ENCODE assay signal across 9 mouse cellular contexts in genomic region chr5:65731173-65732007, GRCm38 (mm10). TPM values are rescaled to one million over a fixed set of nuclear protein-coding genes. Genes with fewer than 3 reads are reported as not detected.
A peak's percentile ranks its signal among the peaks of the same experiment; 100 is the strongest.
DNase-seq lines count a peak whose midpoint lies in the region; ATAC-seq and TF ChIP-seq lines count a peak whose summit lies in the region.
"Had no signal": no experiment of that assay in that cellular context is flagged by ENCODE, and none has a peak within 500 bp of the region (broad histone marks: within the 10 kb centered on the region; RNA-seq: fewer than 3 reads in every experiment).

No protein-coding gene starts in this region.

- peak; percentile 69; the same call in 1 of the 2 replicates for ATAC-seq in intestine, embryonic 15.5 days
- no peak for ATAC-seq in intestine, postnatal 0 days
- ATAC-seq in megakaryocyte progenitor cell, adult 5-6 weeks (replicated peaks; ENCODE audit: poor library complexity) = peak; percentile 98
- ATAC-seq in hindbrain, postnatal 0 days = no peak

- H3K9me3 ChIP-seq in intestine, embryonic 15.5 days = no peaks in the 10 kb centered on the region
- no peaks in the 10 kb centered on the region for H3K9me3 ChIP-seq in intestine, postnatal 0 days (ENCODE audit: control insufficient read depth)
- H3K9me3 ChIP-seq in hindbrain, postnatal 0 days (ENCODE audit: low read length) = no peaks in the 10 kb centered on the region
- H3K9me3 ChIP-seq: neural tube, embryonic 12.5 days had no signal

- no peaks in the 10 kb centered on the region for H3K36me3 ChIP-seq in intestine, embryonic 15.5 days
- no peaks in the 10 kb centered on the region for H3K36me3 ChIP-seq in intestine, postnatal 0 days (ENCODE audit: control insufficient read depth, insufficient read depth)
- no peaks in the 10 kb centered on the region for H3K36me3 ChIP-seq in hindbrain, postnatal 0 days (ENCODE audit: insufficient read depth, low read length)
- H3K36me3 ChIP-seq: neural tube, embryonic 12.5 days had no signal

- DNase-seq in heart, adult 8-10 months (ENCODE audit: low spot score) = peak; percentile 57
- peak; percentile 81 for DNase-seq in kidney, postnatal 14 days
- DNase-seq in right cerebral cortex, adult 18-20 months = no peak
- no peak for DNase-seq in thymus, postnatal 4 days
- no peak for DNase-seq in hindbrain, postnatal 0 days (ENCODE audit: low spot score)

- H3K27ac ChIP-seq in intestine, embryonic 15.5 days = 0 out of 2 replicates have a peak overlapping the region, but pooled peaks have one; percentile 7
- no peak overlapping the region for H3K27ac ChIP-seq in intestine, postnatal 0 days (ENCODE audit: low read depth, low read length)
- H3K27ac ChIP-seq in hindbrain, postnatal 0 days = no peak overlapping the region
- H3K27ac ChIP-seq: neural tube, embryonic 12.5 days had no signal

- H3K4me2 ChIP-seq in intestine, embryonic 15.5 days (replicated peaks) = no peak overlapping the region
- no peak overlapping the region for H3K4me2 ChIP-seq in intestine, postnatal 0 days (replicated peaks; ENCODE audit: low read depth)
- no peak overlapping the region for H3K4me2 ChIP-seq in hindbrain, postnatal 0 days (ENCODE audit: low read depth, low read length)
- H3K4me2 ChIP-seq: neural tube, embryonic 12.5 days had no signal

- no peak overlapping the region for H3K9ac ChIP-seq in intestine, embryonic 15.5 days
- H3K9ac ChIP-seq in intestine, postnatal 0 days (ENCODE audit: low read depth, low read length) = no peak overlapping the region
- H3K9ac ChIP-seq in hindbrain, postnatal 0 days (replicated peaks; ENCODE audit: low read length) = no peak overlapping the region
- H3K9ac ChIP-seq: neural tube, embryonic 12.5 days had no signal

- H3K4me1 ChIP-seq in intestine, embryonic 15.5 days (replicated peaks) = no peaks in the 10 kb centered on the region
- no peaks in the 10 kb centered on the region for H3K4me1 ChIP-seq in intestine, postnatal 0 days (replicated peaks; ENCODE audit: control insufficient read depth, insufficient read depth, low read length)
- H3K4me1 ChIP-seq in hindbrain, postnatal 0 days (ENCODE audit: insufficient read depth, low read length) = no peaks in the 10 kb centered on the region
- H3K4me1 ChIP-seq: neural tube, embryonic 12.5 days had no signal

- WGBS in intestine, embryonic 15.5 days = 61% methylated on average over 9 of the region's 9 CpGs
- 58% methylated on average over 9 of the region's 9 CpGs for WGBS in intestine, postnatal 0 days
- WGBS in hindbrain, postnatal 0 days = 49% methylated on average over 9 of the region's 9 CpGs

- no peak for TF ChIP-seq CTCF in intestine, postnatal 0 days (IDR thresholded peaks at IDR 0.05; ENCODE audit: low read depth)
- no peak for TF ChIP-seq CTCF in hindbrain, postnatal 0 days (IDR thresholded peaks at IDR 0.05; ENCODE audit: low read depth)

- H3K4me3 ChIP-seq in intestine, embryonic 15.5 days (replicated peaks) = no peak overlapping the region
- no peak overlapping the region for H3K4me3 ChIP-seq in intestine, postnatal 0 days (ENCODE audit: low read depth, low read length)
- no peak overlapping the region for H3K4me3 ChIP-seq in hindbrain, postnatal 0 days (ENCODE audit: low read length)
- H3K4me3 ChIP-seq: neural tube, embryonic 12.5 days had no signal

- H3K27me3 ChIP-seq in intestine, embryonic 15.5 days (replicated peaks) = no peaks in the 10 kb centered on the region
- H3K27me3 ChIP-seq in intestine, postnatal 0 days (replicated peaks; ENCODE audit: control insufficient read depth, insufficient read depth, low read length) = no peaks in the 10 kb centered on the region
- no peaks in the 10 kb centered on the region for H3K27me3 ChIP-seq in hindbrain, postnatal 0 days (ENCODE audit: insufficient read depth, low read length)
- H3K27me3 ChIP-seq: neural tube, embryonic 12.5 days had no signal

RNA-seq across cellular contexts. Expression of gene N4bp2, which starts 31.9 kb away (rescaled TPM):
- 21.5 and 25.0 TPM in 2 replicates for polyA plus RNA-seq in intestine, embryonic 15.5 days (2015; fragmentation: Nextera tagmentation; extraction: Ambion mirVana)
- polyA plus RNA-seq in intestine, postnatal 0 days (2015; fragmentation: Nextera tagmentation; extraction: Ambion mirVana) = 12.1 and 13.3 TPM in 2 replicates
- total RNA-seq in heart, adult 8-10 months (2022) = 10 to 100 TPM in 3 of 4 experiments, 1 to 10 TPM in 1; 10.0 to 14.4 (median 10.6) TPM
- 39.1 and 39.8 TPM in 2 replicates for total RNA-seq in megakaryocyte progenitor cell, adult 5-6 weeks (2015)
- total RNA-seq in megakaryocyte progenitor cell, adult 5-6 weeks (2017) = 22.2 and 30.3 TPM in 2 replicates
- total RNA-seq in hindbrain, postnatal 0 days (2014; rRNA removed) = 27.4 and 41.7 TPM in 2 replicates
- polyA plus RNA-seq in hindbrain, postnatal 0 days (2015; fragmentation: Nextera tagmentation; extraction: Ambion mirVana) = 9.7 and 10.0 TPM in 2 replicates

RNA-seq across cellular contexts. Expression of gene Pds5a, which starts 33.3 kb away (rescaled TPM):
- polyA plus RNA-seq in intestine, embryonic 15.5 days (2015; fragmentation: Nextera tagmentation; extraction: Ambion mirVana) = 50.2 and 54.9 TPM in 2 replicates
- 21.1 and 26.3 TPM in 2 replicates for polyA plus RNA-seq in intestine, postnatal 0 days (2015; fragmentation: Nextera tagmentation; extraction: Ambion mirVana)
- 10 to 100 TPM; 53.1 to 64.7 (median 62.6) TPM for total RNA-seq in heart, adult 8-10 months (2022)
- total RNA-seq in megakaryocyte progenitor cell, adult 5-6 weeks (2015) = 215 and 245 TPM in 2 replicates
- 189 and 232 TPM in 2 replicates for total RNA-seq in megakaryocyte progenitor cell, adult 5-6 weeks (2017)
- 67.2 and 75.5 TPM in 2 replicates for total RNA-seq in hindbrain, postnatal 0 days (2014; rRNA removed)
- polyA plus RNA-seq in hindbrain, postnatal 0 days (2015; fragmentation: Nextera tagmentation; extraction: Ambion mirVana) = 24.3 and 24.9 TPM in 2 replicates

Comparison
In these comparisons a context has a peak if more than half of its experiments do, and no peak if none do; other contexts are left out.
1. ATAC-seq: peak in intestine, embryonic 15.5 days (single experiment) and megakaryocyte progenitor cell, adult 5-6 weeks (single experiment); none in intestine, postnatal 0 days (single experiment) and hindbrain, postnatal 0 days (single experiment).
2. DNase-seq: peak in heart, adult 8-10 months (single experiment) and kidney, postnatal 14 days (single experiment); none in right cerebral cortex, adult 18-20 months (single experiment), thymus, postnatal 4 days (single experiment) and hindbrain, postnatal 0 days (single experiment).